Mouse (Mus musculus): ENCODE results near the gene Dclre1b. TPM values are rescaled to one million over a fixed set of nuclear protein-coding genes. Genes with fewer than 3 reads are reported as not detected.

Gene Dclre1b
- total and polyA plus RNA-seq, 3 experiments = 6.9 to 12.0 (median 10.7) TPM

DNA sequence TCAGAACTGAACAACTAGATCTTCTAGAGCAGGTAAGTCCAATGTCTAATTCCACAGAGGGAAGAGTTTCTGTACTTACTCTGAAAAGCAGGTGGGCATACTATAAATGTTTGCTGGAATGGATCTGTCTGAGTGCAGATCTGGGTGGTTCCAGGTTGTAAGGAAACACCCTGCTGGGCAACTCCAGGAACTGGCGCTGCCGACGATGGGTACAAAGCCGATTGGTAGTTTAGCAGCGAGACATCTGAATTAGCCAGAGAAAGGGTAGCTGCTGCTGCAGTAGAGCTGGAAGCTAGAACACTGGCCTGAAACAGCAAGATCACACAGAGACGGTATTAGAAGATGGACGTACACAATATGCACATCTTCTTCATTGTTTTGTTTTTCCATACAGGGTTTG is 50.8 kb downstream of the Dclre1b start:
- Histone ChIP-seq H3K9ac (ENCODE audit: low read depth, low read length) (no peak overlapping the region), H3K4me1 (ENCODE audit: control insufficient read depth, insufficient read depth, low read length) (no peaks in the 10 kb centered on the region), H3K27ac (no peak overlapping the region), H3K27me3 (ENCODE audit: control insufficient read depth, insufficient read depth, low read length) (no peaks in the 10 kb centered on the region), H3K4me3 (no peak overlapping the region), H3K79me2 (replicated peaks; ENCODE audit: control insufficient read depth, insufficient read depth, low read length) (peaks cover 2% of the 10 kb centered on the region; the same call in 1 of the 2 replicates), H3K36me3 (ENCODE audit: control insufficient read depth, insufficient read depth, low read length) (peaks cover 15% of the 10 kb centered on the region)
- TF ChIP-seq POLR2A (IDR thresholded peaks at IDR 0.05; ENCODE audit: insufficient read depth, low read depth, low read length) (no peak), CTCF (IDR thresholded peaks at IDR 0.05) (no peak), EP300 (IDR thresholded peaks at IDR 0.05; ENCODE audit: insufficient read depth, low read depth, low read length) (no peak)
- WGBS = 89% methylated on average over 7 of the region's 7 CpGs
- no peak for DNase-seq
- intact Hi-C loops (cut with DNase I) = no loop called here

- Histone ChIP-seq H3K27ac (no peak overlapping the region), H3K9ac (ENCODE audit: low read depth, low read length) (no peak overlapping the region), H3K4me1 (ENCODE audit: control insufficient read depth, insufficient read depth, low read length) (no peaks in the 10 kb centered on the region), H3K36me3 (ENCODE audit: control insufficient read depth, insufficient read depth, low read length) (peaks cover 10% of the 10 kb centered on the region), H3K27me3 (ENCODE audit: control insufficient read depth, insufficient read depth, low read length) (no peaks in the 10 kb centered on the region), H3K79me2 (replicated peaks; ENCODE audit: control insufficient read depth, insufficient read depth, low read length) (peaks cover 2% of the 10 kb centered on the region; the same call in 1 of the 2 replicates), H3K4me3 (no peak overlapping the region)
- WGBS = 77% methylated on average over 2 of the region's 2 CpGs
- no peak for TF ChIP-seq POLR2A (IDR thresholded peaks at IDR 0.05; ENCODE audit: insufficient read depth, low read depth, low read length)
- no peak for TF ChIP-seq EP300 (IDR thresholded peaks at IDR 0.05; ENCODE audit: insufficient read depth, low read depth, low read length)
- no peak for TF ChIP-seq CTCF (IDR thresholded peaks at IDR 0.05)
- intact Hi-C loops (cut with DNase I) = loop anchor here (1.0 kb wide), 1 partner anchor 11 kb away; no protein-coding TSS in a partner anchor
- no peak for DNase-seq
Measured at GRCm38 (mm10) chr3:103756920-103757319, 52.3 kb downstream of the Dclre1b start.

- TF ChIP-seq CTCF (IDR thresholded peaks at IDR 0.05) (no peak), POLR2A (IDR thresholded peaks at IDR 0.05; ENCODE audit: insufficient read depth, low read depth, low read length) (no peak), EP300 (IDR thresholded peaks at IDR 0.05; ENCODE audit: insufficient read depth, low read depth, low read length) (no peak)
- Histone ChIP-seq H3K36me3 (ENCODE audit: control insufficient read depth, insufficient read depth, low read length) (peaks cover 14% of the 10 kb centered on the region), H3K4me1 (ENCODE audit: control insufficient read depth, insufficient read depth, low read length) (no peaks in the 10 kb centered on the region), H3K27ac (no peak overlapping the region), H3K9ac (ENCODE audit: low read depth, low read length) (no peak overlapping the region), H3K4me3 (no peak overlapping the region), H3K79me2 (replicated peaks; ENCODE audit: control insufficient read depth, insufficient read depth, low read length) (peaks cover 2% of the 10 kb centered on the region; the same call in 1 of the 2 replicates), H3K27me3 (ENCODE audit: control insufficient read depth, insufficient read depth, low read length) (no peaks in the 10 kb centered on the region)
- no peak for DNase-seq
- 32% methylated on average over 3 of the region's 3 CpGs for WGBS
- intact Hi-C loops (cut with DNase I) = no loop called here
Measured at GRCm38 (mm10) chr3:103755351-103755750, 53.9 kb downstream of the Dclre1b start.

DNA sequence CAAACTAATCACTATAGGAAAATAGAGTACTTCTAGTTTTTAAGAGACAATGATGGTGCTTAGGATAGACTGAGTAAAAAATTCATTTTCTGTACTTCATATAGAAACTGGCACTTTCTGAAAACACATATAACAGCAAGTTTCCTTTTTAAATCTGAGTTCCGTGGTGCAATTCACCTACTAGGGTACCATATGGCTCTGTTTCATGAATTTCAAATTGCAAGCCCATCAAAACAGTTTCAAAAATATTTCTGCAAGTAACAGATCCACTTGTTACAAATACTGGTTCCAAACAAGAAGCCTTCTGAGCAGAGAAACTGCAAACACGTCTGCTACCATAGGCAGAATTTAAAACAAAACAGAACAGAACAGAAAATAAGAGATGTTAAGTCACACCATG is 57.7 kb downstream of the Dclre1b start:
- Histone ChIP-seq H3K4me3 (no peak overlapping the region), H3K27me3 (ENCODE audit: control insufficient read depth, insufficient read depth, low read length) (no peaks in the 10 kb centered on the region), H3K79me2 (replicated peaks; ENCODE audit: control insufficient read depth, insufficient read depth, low read length) (no peaks in the 10 kb centered on the region), H3K9ac (ENCODE audit: low read depth, low read length) (no peak overlapping the region), H3K4me1 (ENCODE audit: control insufficient read depth, insufficient read depth, low read length) (no peaks in the 10 kb centered on the region), H3K36me3 (ENCODE audit: control insufficient read depth, insufficient read depth, low read length) (peaks cover 27% of the 10 kb centered on the region), H3K27ac (no peak overlapping the region)
- TF ChIP-seq EP300 (IDR thresholded peaks at IDR 0.05; ENCODE audit: insufficient read depth, low read depth, low read length) = no peak
- no peak for TF ChIP-seq CTCF (IDR thresholded peaks at IDR 0.05)
- 86% methylated on average over 2 of the region's 2 CpGs for WGBS
- intact Hi-C loops (cut with DNase I) = loop anchor here (5.0 kb wide), 1 partner anchor 136 kb away; no protein-coding TSS in a partner anchor
- no peak for DNase-seq

Other genes with a start within 250 kb of the Dclre1b start
- under 1 TPM in 1 of 2 experiments, not detected in 1; 0.05 TPM for gene Syt6, start 234.2 kb downstream of the Dclre1b start, total RNA-seq (2021)
- gene Syt6, start 234.2 kb downstream of the Dclre1b start, polyA plus RNA-seq (2012; rRNA removed) = not detected in 2 replicates
- gene Atg4a-ps, start 163.4 kb downstream of the Dclre1b start, total RNA-seq (2021) = 1 to 10 TPM in 1 of 2 experiments, not detected in 1; 1.9 TPM
- gene Atg4a-ps, start 163.4 kb downstream of the Dclre1b start, polyA plus RNA-seq (2012; rRNA removed) = 0.12 TPM in 1 of 2 replicates, not detected in the other
- gene Olfml3, start 71.4 kb downstream of the Dclre1b start, total RNA-seq (2021) = 1 to 10 TPM; 5.7 to 6.0 TPM
- 11.7 and 12.8 TPM in 2 replicates for gene Olfml3, start 71.4 kb downstream of the Dclre1b start, polyA plus RNA-seq (2012; rRNA removed)
- gene Gm10964, start 70.1 kb downstream of the Dclre1b start, total RNA-seq (2021) = not detected
- gene Gm10964, start 70.1 kb downstream of the Dclre1b start, polyA plus RNA-seq (2012; rRNA removed) = not detected in 2 replicates
- 100 to 1,000 TPM in 1 of 2 experiments, 10 to 100 TPM in 1; 98.1 to 109 TPM for gene Hipk1, start 17.9 kb downstream of the Dclre1b start, total RNA-seq (2021)
- gene Hipk1, start 17.9 kb downstream of the Dclre1b start, polyA plus RNA-seq (2012; rRNA removed) = 50.8 and 61.5 TPM in 2 replicates
- gene Ap4b1, start 76 bp upstream of the Dclre1b start, total RNA-seq (2021) = 10 to 100 TPM; 14.8 to 17.7 TPM
- 14.6 and 25.0 TPM in 2 replicates for gene Ap4b1, start 76 bp upstream of the Dclre1b start, polyA plus RNA-seq (2012; rRNA removed)
- under 1 TPM in 1 of 2 experiments, not detected in 1; 0.10 TPM for gene Gm43064, start 129 bp upstream of the Dclre1b start, total RNA-seq (2021)
- not detected in 2 replicates for gene Gm43064, start 129 bp upstream of the Dclre1b start, polyA plus RNA-seq (2012; rRNA removed)
- not detected for gene Bcl2l15, start 23.2 kb upstream of the Dclre1b start, total RNA-seq (2021)
- not detected in 2 replicates for gene Bcl2l15, start 23.2 kb upstream of the Dclre1b start, polyA plus RNA-seq (2012; rRNA removed)
- gene Ptpn22, start 50.4 kb upstream of the Dclre1b start, total RNA-seq (2021) = 1 to 10 TPM in 1 of 2 experiments, under 1 TPM in 1; 0.68 to 1.0 TPM
- 1.2 and 1.8 TPM in 2 replicates for gene Ptpn22, start 50.4 kb upstream of the Dclre1b start, polyA plus RNA-seq (2012; rRNA removed)
- gene Rsbn1, start 104.7 kb upstream of the Dclre1b start, total RNA-seq (2021) = 1 to 10 TPM; 7.9 to 8.2 TPM
- 1.6 and 3.2 TPM in 2 replicates for gene Rsbn1, start 104.7 kb upstream of the Dclre1b start, polyA plus RNA-seq (2012; rRNA removed)
- 1 to 10 TPM; 6.8 to 8.0 TPM for gene Phtf1, start 158.7 kb upstream of the Dclre1b start, total RNA-seq (2021)
- gene Phtf1, start 158.7 kb upstream of the Dclre1b start, polyA plus RNA-seq (2012; rRNA removed) = 1.9 and 4.5 TPM in 2 replicates

Data from heart, adult 2 months (tissue).